Mouse (Mus musculus) megakaryocyte, embryonic 14.5 days (primary cell): ENCODE data around the gene Ppil6. TPM values are rescaled to one million over a fixed set of nuclear protein-coding genes. Genes with fewer than 3 reads are reported as not detected.

ENCODE experiments used
- H3K27me3 ChIP-seq: replicated peaks from 2 replicates; pipeline ENCODE3; 2012; ENCODE audit warnings: inconsistent platforms
- H3K36me3 ChIP-seq: replicated peaks from 2 replicates; pipeline ENCODE3; 2012; ENCODE audit warnings: low read length, inconsistent platforms, mixed read lengths
- H3K4me1 ChIP-seq: 2 replicates; pipeline ENCODE4 v1.6.1; 2012; ENCODE audit warnings: inconsistent platforms
- H3K4me3 ChIP-seq: replicated peaks from 2 replicates; pipeline ENCODE3; 2012; ENCODE audit warnings: moderate library complexity, mild to moderate bottlenecking, inconsistent platforms
- H3K9me3 ChIP-seq: 2 replicates; pipeline ENCODE4 v1.6.1; 2012; ENCODE audit warnings: inconsistent platforms
- FLI1 ChIP-seq: IDR thresholded peaks from 2 replicates; pipeline ENCODE4 v1.6.1; 2012; ENCODE audit warnings: low read length, inconsistent platforms, mixed read lengths
- GATA1 ChIP-seq: IDR thresholded peaks from 3 replicates; pipeline ENCODE4 v1.6.1; 2012; ENCODE audit warnings: mixed read lengths, low read length, inconsistent platforms, borderline replicate concordance
- polyA plus RNA-seq: library from polyadenylated mRNA; stranded (reverse); fragments of >175 nt; gene quantifications from 2 replicates; pipeline ENCODE4 v1.2.3, GENCODE M21; 2012; ENCODE audit warnings: low replicate concordance; ENCODE audit not compliant: insufficient read depth

Gene Ppil6
- polyA plus RNA-seq, 1 experiment = not detected

- peak overlapping the region; percentile 99 for H3K4me3 ChIP-seq
- TF ChIP-seq GATA1 (no peak), FLI1 (no peak)
- H3K9me3 ChIP-seq = no peaks in the 10 kb centered on the region
- peaks cover 18% of the 10 kb centered on the region for H3K36me3 ChIP-seq
- H3K4me1 ChIP-seq = peaks cover 45% of the 10 kb centered on the region
- no peaks in the 10 kb centered on the region for H3K27me3 ChIP-seq
Observed at GRCm38 (mm10) chr10:41520410-41520673, 30.1 kb downstream of the Ppil6 start.

- H3K9me3 ChIP-seq = no peaks in the 10 kb centered on the region
- no peak overlapping the region for H3K4me3 ChIP-seq
- H3K4me1 ChIP-seq = peaks cover 42% of the 10 kb centered on the region
- H3K36me3 ChIP-seq = peaks cover 43% of the 10 kb centered on the region
- H3K27me3 ChIP-seq = no peaks in the 10 kb centered on the region
- no peak for TF ChIP-seq GATA1
- TF ChIP-seq FLI1 = no peak
Observed at GRCm38 (mm10) chr10:41523386-41523785, 33.1 kb downstream of the Ppil6 start.

- Histone ChIP-seq H3K9me3 (no peaks in the 10 kb centered on the region), H3K36me3 (peaks cover 65% of the 10 kb centered on the region), H3K4me3 (no peak overlapping the region), H3K27me3 (no peaks in the 10 kb centered on the region), H3K4me1 (peaks cover 41% of the 10 kb centered on the region)
- no peak for TF ChIP-seq GATA1
- TF ChIP-seq FLI1 = no peak
Observed at GRCm38 (mm10) chr10:41525696-41526095, 35.5 kb downstream of the Ppil6 start.

GRCm38 (mm10) chr10:41529972-41530371 lies 39.7 kb downstream of the Ppil6 start:
- H3K27me3 ChIP-seq = no peaks in the 10 kb centered on the region
- no peaks in the 10 kb centered on the region for H3K9me3 ChIP-seq
- H3K36me3 ChIP-seq = peaks cover 87% of the 10 kb centered on the region
- H3K4me3 ChIP-seq = no peak overlapping the region
- no peak for TF ChIP-seq GATA1
- H3K4me1 ChIP-seq = peaks cover 14% of the 10 kb centered on the region

- TF ChIP-seq FLI1 = no peak
- no peak for TF ChIP-seq GATA1
- H3K4me3 ChIP-seq = no peak overlapping the region
- no peaks in the 10 kb centered on the region for H3K27me3 ChIP-seq
- peaks cover 7% of the 10 kb centered on the region for H3K4me1 ChIP-seq
- no peaks in the 10 kb centered on the region; the same call in none of the 2 replicates for H3K9me3 ChIP-seq
- H3K36me3 ChIP-seq = peaks cover 52% of the 10 kb centered on the region
Observed at GRCm38 (mm10) chr10:41535991-41536390, 45.8 kb downstream of the Ppil6 start.

GRCm38 (mm10) chr10:41536714-41537113 lies 46.5 kb downstream of the Ppil6 start:
- Histone ChIP-seq H3K4me1 (peaks cover 7% of the 10 kb centered on the region), H3K27me3 (no peaks in the 10 kb centered on the region), H3K9me3 (no peaks in the 10 kb centered on the region; the same call in none of the 2 replicates), H3K4me3 (no peak overlapping the region), H3K36me3 (peaks cover 46% of the 10 kb centered on the region)
- no peak for TF ChIP-seq GATA1
- TF ChIP-seq FLI1 = no peak

- Histone ChIP-seq H3K36me3 (peaks cover 45% of the 10 kb centered on the region), H3K4me1 (peaks cover 7% of the 10 kb centered on the region), H3K9me3 (no peaks in the 10 kb centered on the region; the same call in none of the 2 replicates), H3K4me3 (no peak overlapping the region), H3K27me3 (peaks cover 1% of the 10 kb centered on the region)
- TF ChIP-seq GATA1 (no peak), FLI1 (no peak)
Observed at GRCm38 (mm10) chr10:41537226-41537982, 47.2 kb downstream of the Ppil6 start.

- TF ChIP-seq GATA1 (no peak), FLI1 (no peak)
- H3K36me3 ChIP-seq = peaks cover 39% of the 10 kb centered on the region
- peaks cover 7% of the 10 kb centered on the region for H3K4me1 ChIP-seq
- H3K27me3 ChIP-seq = peaks cover 1% of the 10 kb centered on the region
- no peak overlapping the region for H3K4me3 ChIP-seq
- H3K9me3 ChIP-seq = no peaks in the 10 kb centered on the region; the same call in none of the 2 replicates
Observed at GRCm38 (mm10) chr10:41537983-41538330, 47.7 kb downstream of the Ppil6 start.

- Histone ChIP-seq H3K27me3 (peaks cover 1% of the 10 kb centered on the region), H3K36me3 (peaks cover 29% of the 10 kb centered on the region), H3K4me3 (no peak overlapping the region), H3K4me1 (peaks cover 3% of the 10 kb centered on the region), H3K9me3 (no peaks in the 10 kb centered on the region; the same call in none of the 2 replicates)
- TF ChIP-seq FLI1 = no peak
- no peak for TF ChIP-seq GATA1
Observed at GRCm38 (mm10) chr10:41538986-41539385, 48.7 kb downstream of the Ppil6 start.

GRCm38 (mm10) chr10:41542057-41542456 lies 51.8 kb downstream of the Ppil6 start:
- Histone ChIP-seq H3K9me3 (no peaks in the 10 kb centered on the region; the same call in none of the 2 replicates), H3K27me3 (peaks cover 4% of the 10 kb centered on the region), H3K4me3 (no peak overlapping the region), H3K4me1 (peaks cover 13% of the 10 kb centered on the region), H3K36me3 (peaks cover 3% of the 10 kb centered on the region)
- no peak for TF ChIP-seq GATA1
- TF ChIP-seq FLI1 = no peak

GRCm38 (mm10) chr10:41543439-41543838 lies 53.2 kb downstream of the Ppil6 start:
- no peak overlapping the region for H3K4me3 ChIP-seq
- H3K4me1 ChIP-seq = peaks cover 13% of the 10 kb centered on the region
- H3K27me3 ChIP-seq = peaks cover 4% of the 10 kb centered on the region
- H3K36me3 ChIP-seq = no peaks in the 10 kb centered on the region
- TF ChIP-seq GATA1 = no peak
- no peak for TF ChIP-seq FLI1
- peaks cover 3% of the 10 kb centered on the region for H3K9me3 ChIP-seq
